Mouse (Mus musculus): ENCODE measurements around the gene Zfp423. TPM values are rescaled to one million over a fixed set of nuclear protein-coding genes. Genes with fewer than 3 reads are reported as not detected.

The Zfp423 gene
- total RNA-seq (2021), result 10 to 100 TPM; 28.3 to 34.8 TPM

GRCm38 (mm10) chr8:87959320-87959920 lies at the start of gene Zfp423:
TSS of gene Zfp423 (minus strand) at chr8:87959595.
- peak; percentile 66 for DNase-seq
- intact Hi-C loops (cut with DNase I), result loop anchor here (5.0 to 10.0 kb wide), 2 partner anchors 125 to 242 kb away; no protein-coding TSS in a partner anchor

- no peak for DNase-seq
- intact Hi-C loops (cut with DNase I), result no loop called here
Measured at GRCm38 (mm10) chr8:88006811-88007210, 47.4 kb upstream of the Zfp423 start.

GRCm38 (mm10) chr8:87984778-87985177 lies 25.4 kb upstream of the Zfp423 start:
- intact Hi-C loops (cut with DNase I), result no loop called here
- DNase-seq, result no peak

GRCm38 (mm10) chr8:87984032-87984431 lies 24.6 kb upstream of the Zfp423 start:
- intact Hi-C loops (cut with DNase I), result no loop called here

GRCm38 (mm10) chr8:87982936-87983335 lies 23.5 kb upstream of the Zfp423 start:
- no peak for DNase-seq
- intact Hi-C loops (cut with DNase I), result no loop called here

More at GRCm38 (mm10) chr8:87984032-87984431, 24.6 kb upstream of the Zfp423 start:
- no peak for DNase-seq

GRCm38 (mm10) chr8:87975466-87975809 lies 16.0 kb upstream of the Zfp423 start:
- intact Hi-C loops (cut with DNase I), result no loop called here
- no peak for DNase-seq

GRCm38 (mm10) chr8:87974759-87975465 lies 15.5 kb upstream of the Zfp423 start:
- peak; percentile 43 for DNase-seq

GRCm38 (mm10) chr8:87974122-87974758 lies 14.8 kb upstream of the Zfp423 start:
- intact Hi-C loops (cut with DNase I), result no loop called here
- no peak for DNase-seq

More at GRCm38 (mm10) chr8:87974759-87975465, 15.5 kb upstream of the Zfp423 start:
- intact Hi-C loops (cut with DNase I), result no loop called here

GRCm38 (mm10) chr8:87967866-87968620 lies 8.6 kb upstream of the Zfp423 start:
- intact Hi-C loops (cut with DNase I), result no loop called here
- DNase-seq, result no peak

- DNase-seq, result no peak
- intact Hi-C loops (cut with DNase I), result no loop called here
Measured at GRCm38 (mm10) chr8:87967057-87967820, 7.8 kb upstream of the Zfp423 start.

- peak; percentile 31 for DNase-seq
- intact Hi-C loops (cut with DNase I), result no loop called here
Measured at GRCm38 (mm10) chr8:87962514-87963225, 3.3 kb upstream of the Zfp423 start.

- intact Hi-C loops (cut with DNase I), result no loop called here
- peak; percentile 94 for DNase-seq
Measured at GRCm38 (mm10) chr8:87961680-87962513, 2.5 kb upstream of the Zfp423 start.

GRCm38 (mm10) chr8:87961108-87961507 lies 1.7 kb upstream of the Zfp423 start:
- intact Hi-C loops (cut with DNase I), result no loop called here
- peak; percentile 65 for DNase-seq

- peak; percentile 90 for DNase-seq
- intact Hi-C loops (cut with DNase I), result no loop called here
Measured at GRCm38 (mm10) chr8:87960061-87960749, 810 bp upstream of the Zfp423 start.

- intact Hi-C loops (cut with DNase I), result loop anchor here (5.0 to 10.0 kb wide), 2 partner anchors 124 to 241 kb away; no protein-coding TSS in a partner anchor
- peak; percentile 77 for DNase-seq
Measured at GRCm38 (mm10) chr8:87958451-87959319, 710 bp downstream of the Zfp423 start.

GRCm38 (mm10) chr8:87957871-87958450 lies 1.4 kb downstream of the Zfp423 start:
- peak; percentile 58 for DNase-seq
- intact Hi-C loops (cut with DNase I), result loop anchor here (5.0 to 10.0 kb wide), 2 partner anchors 123 to 241 kb away; no protein-coding TSS in a partner anchor

GRCm38 (mm10) chr8:87956001-87956400 lies 3.4 kb downstream of the Zfp423 start:
- intact Hi-C loops (cut with DNase I), result loop anchor here (5.0 to 10.0 kb wide), 2 partner anchors 121 to 239 kb away; no protein-coding TSS in a partner anchor
- no peak for DNase-seq
